Mouse (Mus musculus) liver, embryonic 14.5 days (tissue): Measurements from ENCODE around the gene Lag3.

Experiments
- CTCF ChIP-seq: IDR thresholded peaks from 2 replicates; pipeline ENCODE4 v1.5.1; 2016; ENCODE audit warnings: antibody characterized with exemption, low read depth, control low read depth
- EP300 ChIP-seq: IDR thresholded peaks from 2 replicates; pipeline ENCODE4 v1.6.1; 2016; ENCODE audit warnings: antibody characterized with exemption, low read depth

GRCm38 (mm10) chr6:124888555-124889125 is 22.9 kb downstream of the Lag3 start:
- no peak for TF ChIP-seq CTCF
- TF ChIP-seq EP300, result no peak
